Mouse (Mus musculus) cortical plate, adult 2 months (tissue): ENCODE data around the gene Macrod2. TPM values are rescaled to one million over a fixed set of nuclear protein-coding genes. Genes with fewer than 3 reads are reported as not detected.
A peak's percentile ranks its signal among the peaks of the same experiment; 100 is the strongest.

Experiments
- H3K27ac ChIP-seq: fragments of 200-500 bp; 2 replicates; pipeline ENCODE4 v1.5.1; 2012; ENCODE audit warnings: low read length, control low read depth, inconsistent platforms; ENCODE audit not compliant: insufficient read depth
- H3K4me1 ChIP-seq: fragments of 200-500 bp; 2 replicates; pipeline ENCODE4 v1.6.1; 2011; ENCODE audit warnings: low read length; ENCODE audit not compliant: control insufficient read depth, insufficient read depth
- H3K4me3 ChIP-seq: fragments of 200-500 bp; 2 replicates; pipeline ENCODE4 v1.5.1; 2011; ENCODE audit warnings: mild to moderate bottlenecking, low read length, control low read depth; ENCODE audit not compliant: insufficient read depth
- CTCF ChIP-seq: fragments of 200-500 bp; IDR thresholded peaks from 2 replicates; pipeline ENCODE4 v1.5.1; 2011; ENCODE audit warnings: mild to moderate bottlenecking, control low read depth, low read length; ENCODE audit not compliant: insufficient read depth; ENCODE audit errors: extremely low read depth
- POLR2A ChIP-seq: fragments of 200-500 bp; IDR thresholded peaks from 2 replicates; pipeline ENCODE4 v1.6.1; 2011; ENCODE audit warnings: mild to moderate bottlenecking, low read length, control low read depth; ENCODE audit not compliant: insufficient read depth; ENCODE audit errors: extremely low read depth
- polyA plus RNA-seq: library from polyadenylated mRNA; depleted of rRNA; stranded (reverse); fragments of >200 nt; gene quantifications from 2 replicates; pipeline ENCODE4 v1.2.3, GENCODE M21; 2012

Gene Macrod2
- polyA plus RNA-seq, 1 experiment, result 20.3 TPM

DNA sequence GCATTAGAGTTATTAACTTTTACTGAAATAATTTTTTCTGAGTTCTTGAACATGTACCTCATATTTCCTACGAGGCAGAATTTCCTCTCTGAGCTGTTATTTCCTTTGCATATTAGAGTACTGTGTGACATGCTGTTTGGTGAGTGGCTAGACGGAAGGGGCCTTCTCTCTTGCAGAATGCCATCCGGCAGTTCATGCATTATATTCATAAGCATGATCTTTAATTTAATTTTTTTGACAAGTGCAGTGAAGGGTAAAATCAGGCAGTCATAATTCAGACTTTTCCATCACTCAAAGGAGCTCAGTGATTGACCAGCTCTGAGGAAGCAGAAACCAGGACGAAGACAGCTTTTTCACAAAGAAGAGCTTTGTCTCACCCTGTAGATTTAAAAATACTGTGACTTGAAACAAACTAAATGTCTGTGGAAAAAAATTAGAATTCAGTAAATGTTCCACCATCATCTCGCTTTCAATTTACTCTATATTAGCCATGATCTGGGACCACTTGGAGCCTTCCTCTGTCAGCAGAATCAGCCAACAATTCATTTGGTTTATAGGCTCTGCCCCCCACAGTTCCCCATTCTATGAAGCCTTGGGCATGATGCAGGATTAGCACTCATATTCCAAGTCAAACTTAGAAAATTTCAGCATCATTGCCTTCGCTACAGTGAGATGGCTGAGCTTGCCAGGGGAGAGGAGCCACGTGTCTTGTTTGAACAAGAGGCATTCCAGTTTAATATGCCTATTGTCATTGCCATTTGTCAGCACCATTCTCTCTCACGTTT, 1827.2 kb downstream of the Macrod2 start:
- no peak for TF ChIP-seq POLR2A
- no peak for TF ChIP-seq CTCF
- no peak overlapping the region for H3K27ac ChIP-seq
- no peak overlapping the region for H3K4me3 ChIP-seq
- no peaks in the 10 kb centered on the region for H3K4me1 ChIP-seq

- Histone ChIP-seq H3K4me1 (no peaks in the 10 kb centered on the region), H3K27ac (no peak overlapping the region), H3K4me3 (no peak overlapping the region)
- TF ChIP-seq POLR2A (no peak), CTCF (no peak)
These were observed 1827.8 kb downstream of the Macrod2 start for GRCm38 (mm10) chr2:142222926-142223325.

DNA sequence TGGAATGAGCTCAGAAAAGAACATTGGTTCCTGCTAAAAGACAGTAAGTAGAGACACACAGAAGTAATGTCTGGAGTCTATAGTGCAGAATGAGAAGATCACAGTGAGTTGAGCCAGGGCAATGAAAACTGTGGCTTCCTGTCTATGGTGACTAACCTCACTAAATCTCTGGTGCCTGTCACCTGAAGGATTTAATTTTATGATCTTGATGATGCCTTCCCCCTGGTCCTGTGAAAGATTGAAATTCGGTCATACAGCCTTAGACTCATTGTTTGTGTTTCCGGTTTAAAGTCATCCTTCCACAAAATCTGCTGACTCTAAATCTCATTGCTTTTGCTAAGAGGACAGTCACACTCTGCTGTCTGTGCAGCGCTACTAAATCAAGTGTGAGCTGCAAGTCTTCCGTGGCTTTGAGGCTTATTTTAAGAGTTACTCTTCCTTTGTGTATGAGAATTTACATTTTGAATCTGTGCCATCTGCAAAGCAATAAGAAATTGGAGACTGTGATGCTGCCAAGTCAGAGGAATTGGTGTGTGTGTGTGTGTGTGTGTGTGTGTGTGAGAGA, 1836.0 kb downstream of the Macrod2 start:
- Histone ChIP-seq H3K4me3 (no peak overlapping the region), H3K4me1 (no peaks in the 10 kb centered on the region), H3K27ac (no peak overlapping the region)
- no peak for TF ChIP-seq CTCF
- TF ChIP-seq POLR2A, result no peak

DNA sequence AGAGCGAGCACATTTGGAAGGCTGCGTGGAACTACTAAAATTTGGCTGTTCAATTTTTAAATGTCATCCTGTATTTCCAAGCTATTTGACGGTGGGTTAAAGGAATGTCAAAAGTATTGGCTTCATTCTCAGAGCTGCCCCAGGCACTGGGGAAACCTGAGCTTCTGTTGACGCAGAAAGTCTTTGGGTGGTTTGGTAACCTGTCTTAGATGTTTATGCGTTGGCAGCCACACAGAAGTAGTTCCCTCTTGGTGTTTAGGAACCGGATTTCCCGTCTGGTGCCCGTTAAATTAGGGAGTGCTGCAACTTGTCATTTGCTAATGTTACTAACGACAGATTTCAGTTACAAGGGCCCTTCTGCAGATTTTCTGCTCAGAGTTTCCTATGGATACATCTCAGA, 1837.7 kb downstream of the Macrod2 start:
- Histone ChIP-seq H3K27ac (no peak overlapping the region), H3K4me3 (no peak overlapping the region), H3K4me1 (no peaks in the 10 kb centered on the region)
- TF ChIP-seq POLR2A (no peak), CTCF (no peak)

- peaks cover 2% of the 10 kb centered on the region; the same call in 1 of the 2 replicates for H3K4me1 ChIP-seq
- no peak overlapping the region for H3K27ac ChIP-seq
- no peak for TF ChIP-seq POLR2A
- TF ChIP-seq CTCF, result no peak
- H3K4me3 ChIP-seq, result no peak overlapping the region
These were observed 1848.4 kb downstream of the Macrod2 start for GRCm38 (mm10) chr2:142243483-142243882.

GRCm38 (mm10) chr2:142250383-142250782, 1855.3 kb downstream of the Macrod2 start:
- no peak overlapping the region for H3K27ac ChIP-seq
- no peak overlapping the region for H3K4me3 ChIP-seq
- TF ChIP-seq POLR2A (no peak), CTCF (no peak)
- no peaks in the 10 kb centered on the region; the same call in 1 of the 2 replicates for H3K4me1 ChIP-seq

DNA sequence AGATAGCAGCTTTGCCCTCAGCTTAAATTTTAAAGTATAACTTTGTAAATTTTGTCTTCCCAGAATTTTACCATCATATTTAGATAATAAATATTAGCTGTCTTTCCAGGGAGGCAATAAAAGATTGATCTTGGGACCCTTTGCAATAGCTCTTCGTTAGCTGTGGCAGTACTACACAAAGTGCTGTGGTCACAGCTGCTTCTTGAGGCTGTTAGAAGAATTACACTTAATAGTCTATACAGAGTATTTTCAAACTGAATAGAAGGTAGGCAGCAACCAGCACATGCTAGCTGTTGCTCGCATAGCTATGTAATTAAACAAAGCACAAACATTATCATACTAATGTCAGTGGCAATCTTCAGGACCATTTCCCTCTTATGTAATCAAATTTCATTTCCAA, 1856.4 kb downstream of the Macrod2 start:
- Histone ChIP-seq H3K4me1 (no peaks in the 10 kb centered on the region; the same call in 1 of the 2 replicates), H3K27ac (no peak overlapping the region), H3K4me3 (no peak overlapping the region)
- TF ChIP-seq POLR2A, result no peak
- TF ChIP-seq CTCF, result no peak

DNA sequence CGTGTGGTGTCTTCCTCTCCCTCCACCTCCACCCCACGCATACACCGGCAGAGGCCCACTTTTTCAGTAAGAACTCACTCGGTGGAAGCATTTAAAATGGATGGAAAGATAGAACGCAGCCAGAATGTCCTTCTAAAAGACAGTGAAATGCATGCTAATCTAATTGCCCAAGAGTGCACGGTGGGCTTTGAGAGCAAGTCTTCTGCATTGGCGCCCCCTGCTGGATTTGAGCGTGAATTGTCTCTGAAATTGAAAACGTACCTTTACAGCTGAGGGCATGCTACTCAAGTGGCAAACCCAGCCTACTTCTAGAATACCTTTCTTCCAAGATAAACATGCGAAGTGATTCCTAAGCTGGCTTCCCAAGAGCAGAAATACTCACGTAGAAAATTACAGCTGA, 1858.8 kb downstream of the Macrod2 start:
- Histone ChIP-seq H3K27ac (no peak overlapping the region), H3K4me3 (peak overlapping the region; percentile 10; the same call in 1 of the 2 replicates), H3K4me1 (no peaks in the 10 kb centered on the region; the same call in 1 of the 2 replicates)
- TF ChIP-seq POLR2A (no peak), CTCF (peak; percentile 86)

DNA sequence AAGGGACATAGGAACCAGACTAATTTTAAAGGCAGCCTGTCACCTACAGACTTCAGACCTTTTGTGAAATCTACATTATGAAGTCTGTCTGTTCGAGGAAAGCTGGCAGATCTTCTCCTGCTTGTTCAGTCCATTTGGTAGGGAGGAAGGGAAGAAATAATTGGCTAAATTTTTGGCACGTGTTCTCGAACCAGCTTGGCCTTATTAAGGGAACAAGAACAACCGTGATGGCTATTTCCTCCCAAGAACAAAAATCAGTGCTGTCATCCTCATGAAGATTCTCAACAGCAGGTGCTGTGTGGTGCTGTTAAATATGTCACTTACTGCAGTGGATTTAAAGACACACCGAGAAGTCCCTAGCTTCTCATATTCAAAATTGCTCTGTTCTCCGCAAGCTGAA, 1859.5 kb downstream of the Macrod2 start:
- Histone ChIP-seq H3K27ac (no peak overlapping the region), H3K4me1 (no peaks in the 10 kb centered on the region; the same call in 1 of the 2 replicates)
- no peak for TF ChIP-seq CTCF
- no peak for TF ChIP-seq POLR2A

GRCm38 (mm10) chr2:142257501-142257900, 1862.4 kb downstream of the Macrod2 start:
- no peak overlapping the region for H3K4me3 ChIP-seq
- peaks cover 3% of the 10 kb centered on the region for H3K4me1 ChIP-seq
- H3K27ac ChIP-seq, result no peak overlapping the region
- TF ChIP-seq POLR2A, result no peak
- no peak for TF ChIP-seq CTCF

More for the DNA sequence above, 1859.5 kb downstream of the Macrod2 start:
- H3K4me3 ChIP-seq, result no peak overlapping the region
